Mouse (Mus musculus): ENCODE data around the gene Gm28038. TPM values are rescaled to one million over a fixed set of nuclear protein-coding genes. Genes with fewer than 3 reads are reported as not detected.

Gene Gm28038
- total RNA-seq, 2 experiments from 2014 or later = 4.6 TPM; not detected in 1

DNA sequence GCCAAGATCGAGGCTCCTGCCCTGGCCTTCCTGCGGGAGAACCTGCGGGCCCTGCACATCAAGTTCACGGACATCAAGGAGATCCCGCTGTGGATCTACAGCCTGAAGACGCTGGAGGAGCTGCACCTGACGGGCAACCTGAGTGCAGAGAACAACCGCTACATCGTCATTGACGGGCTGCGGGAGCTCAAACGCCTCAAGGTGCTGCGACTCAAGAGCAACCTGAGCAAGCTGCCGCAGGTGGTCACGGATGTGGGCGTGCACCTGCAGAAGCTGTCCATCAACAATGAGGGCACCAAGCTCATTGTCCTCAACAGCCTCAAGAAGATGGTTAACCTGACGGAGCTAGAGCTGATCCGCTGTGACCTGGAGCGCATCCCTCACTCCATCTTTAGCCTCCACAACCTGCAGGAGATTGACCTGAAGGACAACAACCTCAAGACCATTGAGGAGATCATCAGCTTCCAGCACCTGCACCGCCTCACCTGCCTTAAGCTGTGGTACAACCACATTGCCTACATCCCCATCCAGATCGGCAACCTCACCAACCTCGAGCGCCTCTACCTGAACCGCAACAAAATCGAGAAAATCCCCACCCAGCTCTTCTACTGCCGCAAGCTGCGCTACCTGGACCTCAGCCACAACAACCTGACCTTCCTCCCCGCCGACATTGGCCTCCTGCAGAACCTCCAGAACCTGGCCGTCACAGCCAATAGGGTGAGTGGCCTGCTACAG, 24.1 kb upstream of the Gm28038 start:
- no peak for DNase-seq

DNA sequence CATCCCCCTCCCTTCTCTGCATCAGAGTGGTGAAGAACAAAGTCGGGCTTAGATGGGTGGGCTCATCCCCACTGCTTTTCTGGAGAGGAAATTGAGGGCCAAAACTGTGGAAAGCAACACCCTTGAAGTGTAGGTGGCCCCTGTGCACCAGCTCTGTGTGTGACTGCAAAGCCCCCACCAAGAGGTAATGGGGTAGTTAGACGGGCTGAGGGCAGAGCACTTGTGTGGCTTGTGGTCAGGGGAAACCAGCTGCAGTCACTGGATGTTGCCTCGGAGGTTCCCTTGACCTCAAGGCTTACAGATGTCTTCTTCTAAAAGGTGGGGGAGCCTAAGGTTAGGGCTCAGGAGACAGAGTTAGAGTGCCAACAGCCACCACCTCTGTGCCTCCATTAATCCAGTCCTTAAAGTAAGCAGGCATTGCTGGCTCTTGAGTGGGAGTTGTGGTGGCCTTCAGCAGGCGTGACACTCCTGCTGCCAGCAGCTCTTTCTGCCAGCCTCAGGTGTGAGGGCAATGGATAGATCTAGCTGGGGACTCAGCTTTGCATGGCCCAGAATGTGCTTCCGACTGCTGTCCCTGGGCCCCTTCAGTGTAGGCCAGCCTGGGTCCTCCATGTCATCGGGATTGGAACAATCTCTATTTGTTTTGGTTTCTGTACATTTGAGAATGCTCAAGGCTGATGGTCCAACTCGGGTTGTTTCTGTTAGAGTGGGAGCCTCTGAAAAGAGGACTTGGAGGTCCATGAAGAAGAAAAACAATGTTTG, 23.0 kb upstream of the Gm28038 start:
- DNase-seq = no peak

DNA sequence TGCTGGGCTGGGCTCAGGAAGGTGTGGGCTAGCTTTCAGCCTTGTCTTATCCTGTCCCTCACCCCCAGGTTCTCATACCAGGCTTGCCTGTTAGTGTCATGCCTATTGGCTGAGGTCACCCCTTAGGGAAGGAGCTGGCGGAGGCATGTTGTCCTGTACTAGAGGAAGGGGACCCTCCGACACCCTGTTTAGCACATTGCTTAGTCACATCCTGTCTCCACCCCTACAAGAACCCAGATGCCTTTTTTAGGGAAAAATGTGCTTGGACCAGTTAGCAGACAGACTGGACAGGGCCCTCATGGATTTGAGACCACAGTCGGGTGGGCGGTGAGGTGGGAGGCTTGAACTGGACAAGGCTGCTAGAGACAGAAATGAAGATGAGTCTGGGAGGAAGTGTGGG, 22.2 kb upstream of the Gm28038 start:
- peak; percentile 70 for DNase-seq

DNA sequence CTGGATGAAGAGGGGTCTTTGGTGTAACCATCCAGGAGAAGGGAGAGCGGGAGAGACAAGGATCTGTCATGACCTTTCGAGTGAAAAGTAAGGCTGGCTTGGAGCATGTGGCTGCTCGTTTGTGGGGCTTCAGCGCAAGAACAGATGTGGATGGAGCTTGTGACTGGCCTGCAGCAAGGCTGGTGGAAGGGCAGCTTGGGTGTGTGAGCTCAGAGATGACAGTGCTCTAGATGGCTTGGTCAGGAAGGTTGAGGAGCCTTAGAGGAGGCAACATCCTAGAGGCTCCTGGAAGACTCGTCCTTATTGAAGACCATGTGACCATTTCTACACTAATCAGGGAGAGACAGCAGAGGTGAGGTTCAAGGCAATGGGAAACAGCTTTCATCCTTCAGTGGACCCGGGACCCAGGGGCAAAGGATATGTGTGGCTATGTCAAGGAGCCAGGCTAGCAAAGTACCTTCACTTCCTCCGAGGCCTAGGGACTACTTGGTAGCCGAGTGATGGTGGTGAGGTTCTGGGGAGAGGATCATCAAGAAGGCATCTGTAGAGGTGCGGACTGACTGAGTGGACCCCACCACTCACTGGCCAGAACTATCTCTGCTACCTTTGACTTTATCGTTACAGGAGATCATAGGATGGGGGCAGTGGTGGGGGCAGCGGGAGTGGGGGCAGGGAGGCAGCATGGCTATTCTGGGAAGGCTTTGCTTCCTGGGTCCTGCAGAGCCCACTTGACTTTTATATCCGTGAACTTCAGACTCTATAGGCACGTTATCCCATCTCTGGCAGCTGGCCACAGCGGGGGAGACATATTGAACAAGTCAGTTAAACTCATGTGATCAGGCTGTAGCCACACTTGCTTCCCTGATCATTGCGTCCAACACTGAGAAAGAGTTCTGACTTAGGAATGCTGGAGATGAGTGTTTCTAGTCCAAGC, 21.4 kb upstream of the Gm28038 start:
- DNase-seq = peak; percentile 49

DNA sequence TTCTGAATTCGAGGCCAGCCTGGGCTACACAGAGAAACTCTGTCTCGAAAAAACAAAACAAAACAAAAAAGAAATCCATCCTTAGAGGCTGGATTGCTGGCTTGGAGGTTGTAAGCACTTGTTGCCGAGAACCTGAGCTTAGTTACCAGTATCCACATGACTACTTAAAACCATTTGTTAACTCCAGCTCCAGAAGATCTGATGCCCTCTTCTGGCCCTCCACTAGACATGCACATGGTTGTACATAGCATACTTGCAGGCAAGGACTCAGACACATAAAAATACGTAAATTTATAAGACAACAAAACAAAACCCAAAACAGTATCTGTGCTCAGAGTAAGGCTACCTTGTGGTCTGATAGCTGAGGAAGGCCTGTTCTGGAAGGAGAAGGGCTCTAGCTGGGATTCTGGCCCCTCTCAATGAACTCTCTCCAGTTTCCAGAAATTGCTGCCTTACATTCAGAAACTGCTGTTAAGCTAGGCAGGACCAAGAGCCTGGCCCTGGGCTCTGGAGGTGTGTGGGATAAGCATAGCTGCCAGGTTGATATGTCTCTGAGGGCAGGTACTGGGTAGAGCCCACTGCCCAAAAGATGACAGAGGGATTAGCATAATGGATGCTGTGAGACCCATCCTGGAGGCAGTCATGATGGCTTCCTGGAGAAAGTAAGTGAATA, 19.6 kb upstream of the Gm28038 start:
- DNase-seq = no peak

DNA sequence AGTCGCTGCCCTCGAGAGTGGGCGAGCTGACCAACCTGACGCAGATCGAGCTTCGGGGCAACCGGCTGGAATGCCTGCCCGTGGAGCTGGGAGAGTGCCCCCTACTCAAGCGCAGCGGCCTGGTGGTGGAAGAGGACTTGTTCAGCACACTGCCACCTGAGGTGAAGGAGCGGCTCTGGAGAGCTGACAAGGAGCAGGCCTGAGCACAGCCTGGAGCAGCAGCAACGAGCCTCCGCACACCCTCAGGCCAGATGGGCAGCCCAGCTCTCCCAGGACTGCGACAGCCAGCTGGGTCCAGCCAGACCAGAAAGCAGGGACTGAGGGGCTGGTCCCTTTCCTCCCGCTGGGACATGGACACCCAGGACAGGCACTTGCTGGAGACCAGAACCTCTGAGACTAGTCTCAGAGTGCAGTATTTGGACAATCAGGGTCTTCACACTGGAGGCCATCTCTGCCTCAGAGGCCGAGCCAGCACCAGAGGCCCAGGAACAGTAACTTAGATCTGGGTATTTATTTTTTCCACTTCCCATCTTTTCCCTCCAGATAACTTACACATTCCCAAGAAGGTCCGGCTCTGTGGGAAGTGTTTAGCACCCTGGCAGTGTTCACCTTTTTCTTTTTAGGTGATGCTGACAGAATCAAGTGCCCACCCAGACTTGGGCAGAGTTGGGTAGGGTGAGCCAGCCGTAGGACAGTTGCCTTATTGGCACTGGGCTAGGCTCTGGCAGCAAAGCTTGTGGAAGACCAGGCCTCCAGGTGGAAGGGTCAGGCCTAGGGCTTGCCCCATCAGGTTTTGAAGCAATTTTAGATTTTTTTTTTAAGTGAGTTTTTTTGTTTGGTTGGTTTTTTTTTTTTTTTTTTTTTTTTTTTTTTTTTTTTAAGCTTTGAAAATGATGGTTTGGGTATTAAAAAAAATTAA, 18.7 kb upstream of the Gm28038 start:
- DNase-seq = no peak

DNA sequence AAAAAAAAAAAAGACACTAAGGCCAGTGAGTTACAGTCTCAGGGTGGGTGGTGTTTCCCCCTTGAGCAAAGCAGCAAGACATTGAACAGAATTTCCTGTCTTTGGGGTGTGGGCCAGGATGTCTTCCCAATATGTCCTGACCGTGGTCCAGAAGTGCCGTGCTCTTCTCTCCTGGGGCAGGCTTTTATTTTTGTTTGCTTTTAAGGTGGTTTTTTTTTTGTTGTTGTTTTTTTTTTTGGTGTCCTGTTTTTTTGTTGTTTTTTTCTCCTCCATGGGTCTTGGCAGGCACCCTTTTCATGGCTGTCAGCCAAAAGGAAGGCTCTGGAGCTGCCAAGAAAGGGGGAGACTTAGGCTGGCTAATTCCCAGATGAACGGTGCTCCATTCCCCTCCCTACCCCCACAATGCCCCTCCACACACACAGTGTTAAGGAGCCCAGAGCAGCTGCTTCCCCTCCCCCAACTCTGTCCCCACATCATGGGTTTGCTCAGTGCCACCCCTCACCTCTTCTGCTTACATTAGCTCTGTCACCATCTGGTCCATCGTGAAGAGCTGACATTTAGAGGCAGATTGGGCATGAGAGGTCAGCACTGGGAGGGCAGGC, 17.9 kb upstream of the Gm28038 start:
- peak; percentile 74 for DNase-seq

DNA sequence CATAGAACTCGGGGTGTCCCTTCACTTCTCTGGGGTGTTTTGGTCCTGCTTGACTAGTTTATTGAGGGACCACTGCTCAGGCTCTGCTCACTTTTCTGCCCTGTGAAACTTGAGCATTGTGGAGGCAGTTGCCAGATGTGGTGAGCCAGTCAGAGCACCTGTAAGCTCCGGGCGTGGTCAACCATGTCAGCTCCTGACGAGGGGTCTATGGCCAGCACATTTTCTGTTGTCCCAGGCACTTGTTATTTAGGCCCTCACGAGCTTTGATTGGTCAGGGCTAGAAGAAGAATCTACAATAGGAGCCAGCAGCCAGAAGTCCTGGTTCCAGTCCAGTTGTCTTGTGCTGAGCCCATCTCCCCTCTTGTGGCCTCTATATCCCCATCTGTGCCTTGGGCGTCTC, 17.0 kb upstream of the Gm28038 start:
- DNase-seq = no peak

DNA sequence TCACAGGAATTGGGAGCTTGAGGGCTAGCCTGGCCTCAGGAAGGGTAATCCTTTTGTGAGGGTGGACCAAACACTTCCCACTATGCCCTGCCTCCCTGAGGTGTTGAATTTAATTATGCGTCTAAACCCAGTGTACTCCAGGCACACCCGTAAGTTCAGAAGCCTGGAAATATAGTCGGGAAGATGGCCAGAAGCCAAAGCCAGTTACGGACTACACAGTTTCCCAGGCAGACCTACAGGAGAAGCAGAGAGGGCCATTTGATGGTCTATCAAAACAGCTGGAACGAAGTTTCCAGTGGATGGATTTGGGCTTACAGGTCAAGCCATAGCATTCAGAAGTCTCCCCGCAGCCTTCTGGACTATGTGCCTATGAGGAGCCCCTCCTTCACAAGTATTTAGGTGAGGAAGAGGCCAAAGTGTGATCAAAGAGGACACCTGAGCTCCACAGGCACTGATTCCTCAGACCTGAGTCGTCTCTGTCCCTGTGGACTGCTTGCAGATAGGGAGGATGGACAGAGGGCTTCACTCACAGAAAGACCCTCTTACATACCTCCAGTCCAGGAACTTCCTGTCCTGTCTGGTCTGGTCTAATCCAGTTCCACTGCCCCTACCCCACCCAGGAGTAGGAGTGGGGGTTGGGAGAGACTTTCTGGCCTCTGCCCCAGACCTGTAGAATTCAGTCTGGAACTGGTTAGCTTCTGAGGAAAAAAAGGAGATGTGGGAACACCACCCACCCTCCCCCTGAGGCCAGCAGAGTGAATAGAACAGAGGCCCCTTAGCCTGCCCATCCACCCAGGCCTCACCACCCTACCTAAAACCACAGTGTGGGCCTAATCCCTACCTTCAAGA, 15.9 kb upstream of the Gm28038 start:
- DNase-seq = no peak

DNA sequence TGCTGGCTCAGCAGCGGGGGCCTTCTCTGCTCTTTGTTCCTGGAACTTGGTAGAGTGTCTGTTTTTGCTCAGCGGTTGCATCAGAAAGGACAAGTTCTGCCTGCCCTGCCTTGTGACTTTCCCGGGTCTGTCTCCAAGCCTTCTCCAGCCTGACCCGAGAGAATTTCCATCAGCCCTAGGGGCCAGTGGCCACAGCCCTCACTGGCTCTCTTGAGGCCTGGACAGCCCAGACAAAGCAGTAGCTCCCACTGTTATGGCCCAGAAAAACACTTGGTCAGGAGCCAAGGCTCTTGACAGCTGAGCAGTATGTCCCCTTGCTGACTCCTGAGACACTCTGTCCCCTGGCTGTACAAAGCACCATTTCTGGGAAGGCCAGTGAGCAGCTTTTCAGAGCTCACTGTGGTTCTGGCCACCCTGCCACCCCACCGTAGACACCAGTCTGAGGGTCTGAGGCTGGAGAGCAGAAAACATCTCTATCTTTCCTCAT, 15.0 kb upstream of the Gm28038 start, which contains the start of gene Phyhd1:
Phyhd1 (plus strand) TSS at position 437 of the 487 bp plus-strand sequence.
- peak; percentile 82 for DNase-seq

DNA sequence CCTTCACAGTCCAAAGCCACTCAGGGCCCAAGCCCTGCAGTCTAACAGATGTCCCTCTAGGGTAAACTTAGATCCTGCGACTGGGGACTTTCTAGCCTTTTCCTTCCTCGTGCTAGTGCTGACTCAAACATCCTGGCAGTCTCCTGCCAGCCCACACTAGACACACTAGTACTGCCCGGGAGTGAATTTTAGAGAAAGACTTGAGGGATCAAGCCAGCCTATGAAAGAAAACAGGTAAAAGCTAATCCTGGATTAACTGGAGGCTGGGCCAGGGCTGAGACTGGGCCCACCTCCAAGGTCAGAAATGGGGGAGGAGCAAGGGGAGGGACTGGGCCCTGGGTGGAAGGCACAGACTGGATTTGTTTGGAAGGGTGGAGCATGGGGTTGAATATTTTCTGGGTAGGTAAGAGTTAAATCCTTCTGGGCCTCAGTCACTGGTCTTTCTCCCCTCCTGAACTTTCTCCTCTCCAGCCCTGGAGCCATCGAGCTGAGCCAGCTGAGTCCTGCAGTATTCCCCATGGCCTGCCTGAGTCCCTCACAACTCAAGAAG, 14.4 kb upstream of the Gm28038 start:
- DNase-seq = peak; percentile 85

DNA sequence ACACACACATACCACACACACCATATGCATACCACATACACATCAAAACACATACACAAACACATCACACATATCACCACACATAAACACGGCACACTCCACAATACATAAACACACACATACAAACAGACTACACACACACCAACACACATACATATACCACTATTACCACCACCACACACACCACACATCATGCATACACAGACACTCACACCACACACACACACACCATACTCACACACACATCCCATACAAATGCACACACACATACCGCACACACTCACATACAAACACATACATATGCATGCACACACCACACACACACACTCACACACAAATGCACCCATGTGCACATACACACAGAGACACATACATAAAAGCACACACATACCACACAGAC, 13.4 kb upstream of the Gm28038 start:
- DNase-seq = no peak

DNA sequence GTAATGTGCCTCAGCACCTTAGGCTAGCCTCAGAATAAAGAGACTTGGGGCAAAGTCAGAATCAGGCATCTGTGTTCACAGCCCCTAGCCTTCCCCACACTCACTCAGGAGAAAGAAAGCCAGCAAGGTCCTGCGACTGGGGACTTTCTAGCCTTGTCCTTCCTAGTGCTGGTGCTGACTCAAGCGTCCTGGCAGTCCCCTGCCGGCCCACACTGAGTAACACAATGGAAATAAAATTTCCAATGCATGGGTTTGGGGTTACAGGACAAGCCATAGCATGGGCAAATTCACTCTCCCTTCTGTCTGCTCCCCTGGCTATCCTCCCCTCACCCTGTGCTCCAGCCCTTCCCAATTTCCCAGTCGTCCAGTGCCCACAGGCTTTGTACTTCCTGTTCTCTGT, 12.5 kb upstream of the Gm28038 start:
- no peak for DNase-seq

DNA sequence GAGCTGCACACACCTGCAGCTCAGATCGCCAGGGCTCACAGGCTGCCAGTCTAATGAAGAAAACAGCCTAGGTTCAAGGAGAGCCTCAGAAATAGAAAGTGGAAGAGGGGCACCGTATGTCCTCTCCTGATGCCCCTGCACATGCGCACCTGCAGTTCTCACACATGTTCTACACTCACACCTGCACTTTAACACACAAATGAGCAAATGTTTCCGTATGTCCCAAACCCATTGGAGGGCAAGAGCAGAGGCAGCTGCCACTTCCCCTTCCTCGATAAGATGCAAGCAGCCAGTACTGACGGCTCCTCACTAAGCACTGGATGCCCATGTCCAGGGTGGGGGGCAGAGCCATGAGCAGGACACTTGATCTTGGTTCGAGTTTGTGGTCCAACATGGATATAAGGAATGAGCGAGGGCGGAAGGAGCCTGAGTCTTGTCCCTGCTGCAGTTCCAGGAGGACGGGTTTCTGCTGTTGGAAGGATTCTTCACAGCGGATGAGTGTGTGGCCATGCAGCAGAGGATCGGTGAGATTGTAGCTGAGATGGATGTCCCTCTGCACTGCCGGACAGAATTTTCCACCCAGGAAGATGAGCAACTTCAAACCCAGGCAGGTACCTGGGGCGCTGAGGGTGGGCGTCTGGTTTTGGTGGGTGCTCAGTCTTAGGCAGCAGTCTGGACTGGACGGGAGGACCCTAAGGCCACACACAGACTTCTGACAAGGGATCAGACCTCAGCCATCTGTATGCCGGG, 11.4 kb upstream of the Gm28038 start:
- peak; percentile 20 for DNase-seq

DNA sequence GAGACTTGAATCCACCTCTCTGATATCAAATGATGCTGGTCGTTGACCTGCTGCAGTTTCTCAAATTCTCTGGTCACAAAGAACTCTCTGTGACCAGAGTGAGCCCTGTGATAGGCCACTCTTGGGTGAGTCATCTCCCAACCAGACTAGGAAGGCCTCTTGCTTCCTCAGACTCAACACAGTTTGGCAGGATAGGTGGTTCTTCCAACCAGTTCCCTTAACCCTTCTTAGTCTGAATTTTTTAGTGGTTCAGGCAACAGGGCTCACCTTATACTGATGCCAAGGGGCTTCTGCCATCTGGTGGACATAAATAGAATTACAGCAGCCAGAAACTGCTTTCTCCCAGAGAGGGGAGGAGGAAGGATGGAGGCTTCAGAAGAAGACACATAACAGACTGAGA, 10.7 kb upstream of the Gm28038 start:
- DNase-seq = peak; percentile 76

DNA sequence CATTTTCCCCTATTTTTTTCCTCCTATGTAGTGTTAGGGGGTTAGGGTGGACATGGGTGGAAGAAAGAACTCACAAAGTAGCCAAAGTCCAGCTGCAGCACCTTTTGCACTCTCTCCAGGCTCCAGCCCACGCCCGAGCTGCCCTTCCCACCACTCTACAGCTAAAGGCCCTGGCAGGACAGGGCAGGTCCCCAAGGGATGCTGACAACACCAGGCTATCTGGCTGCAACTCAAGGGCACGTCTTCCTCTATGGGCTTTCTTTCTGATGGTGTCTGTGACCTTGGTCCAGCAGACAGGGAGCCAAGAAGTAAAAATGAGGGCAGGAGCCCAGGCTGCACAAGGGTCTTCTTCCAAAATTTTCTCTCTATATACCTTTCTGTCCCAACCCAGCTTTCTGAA, 808 bp downstream of the Gm28038 start:
- no peak for DNase-seq

DNA sequence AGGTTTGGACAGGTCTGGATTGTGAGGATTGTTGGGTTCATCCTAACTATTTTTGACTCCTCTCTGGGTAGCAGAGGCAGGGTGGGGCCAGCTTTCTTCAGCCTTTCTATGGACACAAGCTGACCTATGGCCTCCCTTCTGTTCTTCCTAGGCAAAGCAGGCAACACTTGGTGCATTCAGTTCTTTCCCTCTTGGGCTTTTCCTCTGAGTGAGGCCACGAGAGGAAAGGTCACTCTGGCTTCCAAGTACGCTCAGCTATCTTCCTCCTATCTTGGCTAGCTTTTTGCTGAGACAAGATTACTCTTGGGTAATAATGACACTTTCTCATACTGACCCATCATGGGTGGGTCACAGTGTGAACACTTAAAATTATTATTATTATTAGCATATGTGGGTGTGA, 2.4 kb downstream of the Gm28038 start:
- no peak for DNase-seq

DNA sequence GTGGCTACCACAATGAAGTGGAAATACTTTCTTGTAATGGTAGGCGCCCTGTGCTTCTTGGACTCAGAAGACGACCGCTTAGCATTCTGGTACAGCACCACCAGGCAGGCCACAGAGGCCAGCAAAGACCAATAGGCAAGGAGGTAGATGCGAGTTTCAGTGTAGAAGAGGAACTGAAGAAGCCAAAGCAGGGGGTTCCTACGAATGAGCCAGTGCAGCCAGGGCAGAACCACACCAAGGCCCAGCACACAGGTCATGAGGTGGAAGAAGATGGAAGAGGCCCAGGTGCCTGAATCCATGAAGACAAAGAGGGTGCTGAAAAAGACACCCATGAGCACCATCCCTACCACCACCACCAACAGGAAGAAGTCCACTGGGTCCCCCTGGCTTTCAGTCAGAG, 4.2 kb downstream of the Gm28038 start:
- no peak for DNase-seq

Measured in heart, postnatal 4 days (tissue).